Mouse (Mus musculus) midbrain, embryonic 13.5 days (tissue): Measurements from ENCODE around the gene Gm4353. TPM values are rescaled to one million over a fixed set of nuclear protein-coding genes. Genes with fewer than 3 reads are reported as not detected.

Source experiments
- ATAC-seq: fragments of 200-750 bp; cut with Nextera tagmentation; 2 replicates; pipeline ENCODE4 v1.8.0; 2017; ENCODE audit warnings: mild to moderate bottlenecking, moderate TSS enrichment, moderate library complexity
- H3K27ac ChIP-seq: fragments of 300-500 bp; sonication (generic); 2 replicates; pipeline ENCODE4 v1.5.1; 2015; ENCODE audit warnings: inconsistent platforms, mild to moderate bottlenecking, moderate library complexity
- H3K27me3 ChIP-seq: fragments of 300-500 bp; sonication (generic); 2 replicates; pipeline ENCODE4 v1.6.1; 2015; ENCODE audit warnings: mild to moderate bottlenecking, inconsistent platforms
- H3K36me3 ChIP-seq: fragments of 300-500 bp; sonication (generic); 2 replicates; pipeline ENCODE4 v1.6.1; 2015; ENCODE audit warnings: mild to moderate bottlenecking, inconsistent platforms
- H3K4me1 ChIP-seq: fragments of 300-500 bp; sonication (generic); replicated peaks from 2 replicates; pipeline ENCODE4 v1.6.1; 2015; ENCODE audit warnings: inconsistent platforms
- H3K4me2 ChIP-seq: fragments of 300-500 bp; sonication (generic); replicated peaks from 2 replicates; pipeline ENCODE4 v1.6.1; 2015; ENCODE audit warnings: moderate library complexity, mild to moderate bottlenecking, inconsistent platforms
- H3K4me3 ChIP-seq: fragments of 300-500 bp; sonication (generic); replicated peaks from 2 replicates; pipeline ENCODE4 v1.5.1; 2015; ENCODE audit warnings: mild to moderate bottlenecking, inconsistent platforms
- H3K9ac ChIP-seq: fragments of 300-500 bp; sonication (generic); replicated peaks from 2 replicates; pipeline ENCODE4 v1.6.1; 2015; ENCODE audit warnings: mild to moderate bottlenecking, inconsistent platforms
- H3K9me3 ChIP-seq: fragments of 300-500 bp; sonication (generic); 2 replicates; pipeline ENCODE4 v1.6.1; 2016; ENCODE audit warnings: mild to moderate bottlenecking, inconsistent platforms
- WGBS: fragments of 180-500 bp; shearing (Covaris S2); methylation state at CpG from one replicate; pipeline ENCODE4 v1.1.7; 2015; 5-methylcytosine and 5-hydroxymethylcytosine counted together
- polyA plus RNA-seq: library from polyadenylated mRNA; unstranded; fragments of >200 nt; fragmentation: Nextera tagmentation; extraction: Ambion mirVana; gene quantifications from 2 replicates; pipeline ENCODE4 v1.2.1, GENCODE M21; 2015

Gene Gm4353
- polyA plus RNA-seq, 1 experiment from 2014 or later, result 0.87 TPM

- no peak overlapping the region for H3K4me2 ChIP-seq
- ATAC-seq, result no peak
- no peaks in the 10 kb centered on the region for H3K27me3 ChIP-seq
- H3K36me3 ChIP-seq, result no peaks in the 10 kb centered on the region
- no peak overlapping the region for H3K4me3 ChIP-seq
- no peak overlapping the region for H3K9ac ChIP-seq
- no peak overlapping the region for H3K27ac ChIP-seq
- peaks cover 36% of the 10 kb centered on the region for H3K4me1 ChIP-seq
- 63% methylated on average over 1 of the region's 1 CpGs for WGBS
- no peaks in the 10 kb centered on the region for H3K9me3 ChIP-seq
Observed at GRCm38 (mm10) chr7:116119306-116119857, 34.9 kb upstream of the Gm4353 start.

- Histone ChIP-seq H3K36me3 (no peaks in the 10 kb centered on the region), H3K9me3 (no peaks in the 10 kb centered on the region), H3K27me3 (no peaks in the 10 kb centered on the region), H3K4me2 (no peak overlapping the region), H3K9ac (no peak overlapping the region), H3K27ac (no peak overlapping the region), H3K4me1 (peaks cover 5% of the 10 kb centered on the region), H3K4me3 (no peak overlapping the region)
- WGBS, result 63% methylated on average over 2 of the region's 2 CpGs
- ATAC-seq, result no peak
Observed at GRCm38 (mm10) chr7:116115991-116116390, 31.6 kb upstream of the Gm4353 start.

DNA sequence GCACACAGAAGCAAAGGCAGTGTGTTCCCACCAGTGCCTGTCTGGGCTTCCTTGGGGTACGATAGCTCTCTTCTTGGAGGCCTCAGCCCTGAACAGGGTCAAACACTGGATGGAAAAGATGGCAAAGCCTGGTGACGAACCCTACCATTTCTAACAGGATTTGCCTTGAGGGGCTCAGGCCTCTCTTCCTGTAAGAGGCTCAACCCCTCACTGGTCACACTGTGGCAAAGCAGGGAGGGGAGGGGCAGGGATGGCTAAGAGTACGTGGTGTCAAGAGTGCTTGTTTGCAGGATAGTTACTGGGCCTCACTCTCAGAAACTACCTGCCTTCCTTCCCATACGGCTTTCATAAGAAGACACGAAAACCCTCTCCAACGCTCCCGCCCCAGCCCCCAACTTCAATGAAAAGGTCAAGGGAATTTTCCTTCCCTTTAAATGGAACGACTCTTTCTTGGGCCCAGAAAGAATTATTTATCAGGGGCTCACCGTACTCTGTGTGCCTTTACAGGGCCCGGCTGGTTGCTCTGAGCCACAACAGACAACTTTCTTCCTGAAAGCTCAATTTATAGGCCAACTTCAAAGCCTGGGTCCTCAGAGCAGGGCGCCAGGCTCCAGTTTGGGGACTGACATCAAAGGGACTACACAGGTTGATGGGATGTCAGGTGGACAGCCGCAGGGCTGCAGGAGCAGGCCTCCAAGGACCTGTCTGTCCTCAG is 30.9 kb upstream of the Gm4353 start:
- Histone ChIP-seq H3K4me1 (no peaks in the 10 kb centered on the region), H3K9me3 (no peaks in the 10 kb centered on the region), H3K4me2 (no peak overlapping the region), H3K9ac (no peak overlapping the region), H3K4me3 (no peak overlapping the region), H3K36me3 (no peaks in the 10 kb centered on the region), H3K27me3 (no peaks in the 10 kb centered on the region), H3K27ac (no peak overlapping the region)
- 79% methylated on average over 12 of the region's 12 CpGs for WGBS
- no peak for ATAC-seq

- Histone ChIP-seq H3K4me2 (no peak overlapping the region), H3K4me3 (no peak overlapping the region), H3K27ac (no peak overlapping the region), H3K4me1 (no peaks in the 10 kb centered on the region), H3K9me3 (no peaks in the 10 kb centered on the region), H3K27me3 (no peaks in the 10 kb centered on the region), H3K9ac (no peak overlapping the region), H3K36me3 (peaks cover 16% of the 10 kb centered on the region; the same call in 1 of the 2 replicates)
- ATAC-seq, result no peak
- 78% methylated on average over 6 of the region's 6 CpGs for WGBS
Observed at GRCm38 (mm10) chr7:116111546-116111945, 27.1 kb upstream of the Gm4353 start.

- Histone ChIP-seq H3K9me3 (no peaks in the 10 kb centered on the region), H3K4me3 (no peak overlapping the region), H3K4me2 (no peak overlapping the region), H3K9ac (no peak overlapping the region), H3K4me1 (no peaks in the 10 kb centered on the region), H3K36me3 (peaks cover 25% of the 10 kb centered on the region), H3K27ac (no peak overlapping the region), H3K27me3 (no peaks in the 10 kb centered on the region)
- WGBS, result 81% methylated on average over 3 of the region's 3 CpGs
- ATAC-seq, result no peak
Observed at GRCm38 (mm10) chr7:116110661-116111060, 26.2 kb upstream of the Gm4353 start.

DNA sequence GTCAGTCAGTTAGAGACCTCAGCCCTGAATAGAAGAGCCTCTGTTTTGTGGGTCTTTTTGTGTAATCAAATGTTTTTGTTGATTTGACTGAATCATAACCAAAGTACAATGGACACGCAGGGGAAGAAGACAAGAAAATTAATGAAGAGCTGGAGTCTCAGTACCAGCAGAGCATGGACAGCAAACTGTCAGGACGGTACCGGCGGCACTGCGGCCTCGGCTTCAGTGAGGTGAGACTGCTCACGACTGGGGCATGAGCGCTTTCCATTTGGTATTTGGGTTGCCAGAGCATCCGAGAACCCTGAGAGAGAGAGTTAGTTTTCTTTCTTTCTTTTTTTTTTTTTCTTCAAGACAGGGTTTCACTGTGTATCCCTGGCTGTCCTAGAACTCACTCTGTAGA is 18.7 kb upstream of the Gm4353 start:
- H3K9me3 ChIP-seq, result no peaks in the 10 kb centered on the region
- H3K4me2 ChIP-seq, result no peak overlapping the region
- H3K9ac ChIP-seq, result no peak overlapping the region
- no peaks in the 10 kb centered on the region for H3K27me3 ChIP-seq
- no peak overlapping the region for H3K4me3 ChIP-seq
- no peak for ATAC-seq
- 0 out of 2 replicates have a peak, but pooled peaks cover 8% of the 10 kb centered on the region for H3K4me1 ChIP-seq
- H3K36me3 ChIP-seq, result peaks cover 61% of the 10 kb centered on the region
- H3K27ac ChIP-seq, result no peak overlapping the region
- WGBS, result 98% methylated on average over 9 of the region's 9 CpGs

DNA sequence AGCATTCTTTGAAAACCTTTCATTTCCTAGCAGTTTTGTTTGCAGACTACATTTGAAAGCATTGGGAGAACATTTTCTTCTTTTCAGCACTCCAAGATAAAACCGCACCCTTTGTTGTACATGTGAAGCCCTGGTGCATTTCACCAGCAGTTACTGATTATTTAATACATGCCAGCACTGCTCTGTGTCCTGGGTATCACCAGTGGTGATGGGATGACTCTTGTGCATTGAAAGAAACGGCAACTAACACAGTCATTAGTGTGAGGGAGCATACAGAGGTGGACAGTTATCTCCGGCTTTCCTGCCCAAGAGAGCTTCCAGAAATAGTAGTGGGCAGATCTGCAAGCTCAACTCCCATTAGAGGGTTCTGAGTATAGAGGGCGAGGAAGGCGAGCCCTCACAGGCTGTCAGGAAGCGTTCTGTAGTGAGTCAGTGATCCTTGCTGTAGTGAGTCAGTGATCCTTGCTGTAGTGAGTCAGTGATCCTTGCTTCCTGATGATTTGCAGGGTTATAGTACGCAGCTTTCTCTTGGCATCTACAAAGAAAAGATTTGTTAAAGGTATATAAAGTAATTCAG is 15.6 kb upstream of the Gm4353 start:
- no peak overlapping the region for H3K4me2 ChIP-seq
- no peak overlapping the region for H3K4me3 ChIP-seq
- WGBS, result 84% methylated on average over 7 of the region's 7 CpGs
- no peak overlapping the region for H3K9ac ChIP-seq
- ATAC-seq, result no peak
- no peak overlapping the region for H3K27ac ChIP-seq
- H3K9me3 ChIP-seq, result no peaks in the 10 kb centered on the region
- H3K36me3 ChIP-seq, result peaks cover 35% of the 10 kb centered on the region
- H3K4me1 ChIP-seq, result peaks cover 17% of the 10 kb centered on the region
- H3K27me3 ChIP-seq, result no peaks in the 10 kb centered on the region

DNA sequence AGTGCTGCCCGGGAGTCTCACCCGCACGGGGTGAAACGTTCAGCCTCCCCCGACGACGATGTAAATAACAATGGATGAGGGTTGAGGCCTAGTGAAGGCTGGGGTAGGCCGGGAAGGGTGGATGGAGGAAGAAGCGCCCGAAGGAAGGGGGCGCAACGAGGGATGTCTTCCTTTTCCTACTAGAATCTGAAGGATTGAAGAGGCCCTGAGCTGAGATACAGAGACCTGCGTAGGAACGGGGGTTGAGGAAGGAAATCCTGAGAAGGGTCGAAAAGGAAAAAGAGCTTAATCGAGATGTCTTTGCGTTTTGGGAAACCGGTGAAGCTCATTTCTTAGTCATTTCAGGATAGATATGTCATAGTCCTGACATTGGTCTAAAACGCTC is 9.0 kb upstream of the Gm4353 start:
- ATAC-seq, result peak; percentile 92
- H3K4me3 ChIP-seq, result peak overlapping the region; percentile 64
- no peaks in the 10 kb centered on the region for H3K9me3 ChIP-seq
- H3K36me3 ChIP-seq, result no peaks in the 10 kb centered on the region
- peak overlapping the region; percentile 84 for H3K9ac ChIP-seq
- peaks cover 25% of the 10 kb centered on the region for H3K4me1 ChIP-seq
- no peaks in the 10 kb centered on the region for H3K27me3 ChIP-seq
- peak overlapping the region; percentile 96 for H3K27ac ChIP-seq
- whole genome bisulfite sequencing, result under 1% methylated on average over 19 of the region's 19 CpGs
- H3K4me2 ChIP-seq, result peak overlapping the region; percentile 77

GRCm38 (mm10) chr7:116092710-116093465 is 8.5 kb upstream of the Gm4353 start:
- no peaks in the 10 kb centered on the region for H3K27me3 ChIP-seq
- peak overlapping the region; percentile 77 for H3K4me2 ChIP-seq
- peak overlapping the region; percentile 96 for H3K27ac ChIP-seq
- H3K36me3 ChIP-seq, result no peaks in the 10 kb centered on the region
- H3K9me3 ChIP-seq, result no peaks in the 10 kb centered on the region
- peak overlapping the region; percentile 64 for H3K4me3 ChIP-seq
- peak overlapping the region; percentile 84 for H3K9ac ChIP-seq
- WGBS, result under 1% methylated on average over 38 of the region's 38 CpGs
- ATAC-seq, result peak; percentile 100
- peaks cover 25% of the 10 kb centered on the region for H3K4me1 ChIP-seq

DNA sequence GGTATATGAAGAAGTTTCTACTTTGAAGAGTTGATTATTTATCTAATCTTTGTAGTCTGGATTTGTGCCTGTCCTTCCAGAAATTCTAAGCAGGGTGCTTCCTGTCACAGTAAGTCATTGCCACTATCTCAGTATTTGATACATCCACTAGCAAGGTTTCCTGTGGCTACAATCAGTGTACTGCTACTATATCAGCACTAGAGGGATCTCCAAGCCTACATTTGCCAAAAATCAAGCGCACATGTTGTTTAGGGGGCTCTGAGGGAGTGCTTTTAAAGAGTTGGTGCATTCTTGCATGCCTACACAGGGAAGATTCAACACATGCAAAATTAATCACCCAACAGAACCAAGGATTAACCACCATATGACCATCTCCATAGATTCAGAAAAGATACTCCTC is 23.7 kb downstream of the Gm4353 start:
- 69% methylated on average over 1 of the region's 1 CpGs for WGBS

DNA sequence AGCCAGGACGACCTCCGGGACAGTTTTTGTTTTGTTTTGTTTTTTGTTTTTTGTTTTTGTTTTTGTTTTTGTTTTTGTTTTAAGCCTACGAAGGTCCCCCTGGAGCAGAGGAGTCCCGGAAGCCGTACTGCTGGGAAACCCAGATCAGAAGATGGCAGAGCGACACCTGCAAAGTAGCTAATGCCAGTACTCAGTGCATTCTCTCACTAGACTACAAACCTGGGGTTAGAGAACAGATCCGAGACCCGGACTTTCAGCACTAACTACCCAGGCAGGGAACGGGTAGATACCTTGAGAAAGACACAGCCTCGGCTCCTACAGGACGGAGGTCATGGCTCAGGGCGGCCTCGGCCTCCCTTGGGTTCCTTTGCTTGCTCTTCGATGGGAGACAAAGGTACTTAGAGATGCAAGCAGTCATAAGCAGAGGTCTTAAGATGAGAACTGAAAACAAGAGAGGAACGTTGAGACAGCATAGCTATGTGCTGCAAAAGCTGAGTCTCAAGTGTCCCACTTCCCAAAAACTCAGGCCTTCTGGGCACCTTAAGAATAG is 43.9 kb downstream of the Gm4353 start:
- H3K4me1 ChIP-seq, result peaks cover 32% of the 10 kb centered on the region
- no peaks in the 10 kb centered on the region for H3K9me3 ChIP-seq
- peak overlapping the region; percentile 52 for H3K4me3 ChIP-seq
- no peak for ATAC-seq
- peaks cover 56% of the 10 kb centered on the region for H3K27me3 ChIP-seq
- WGBS, result 12% methylated on average over 15 of the region's 15 CpGs
- no peak overlapping the region for H3K9ac ChIP-seq
- H3K27ac ChIP-seq, result no peak overlapping the region
- peak overlapping the region; percentile 98 for H3K4me2 ChIP-seq
- no peaks in the 10 kb centered on the region for H3K36me3 ChIP-seq

More for the DNA sequence above, 23.7 kb downstream of the Gm4353 start:
- H3K4me2 ChIP-seq, result no peak overlapping the region
- no peak overlapping the region for H3K4me3 ChIP-seq
- H3K27ac ChIP-seq, result no peak overlapping the region
- no peak for ATAC-seq
- H3K4me1 ChIP-seq, result no peaks in the 10 kb centered on the region
- no peaks in the 10 kb centered on the region for H3K9me3 ChIP-seq
- no peaks in the 10 kb centered on the region for H3K27me3 ChIP-seq
- H3K36me3 ChIP-seq, result no peaks in the 10 kb centered on the region
- no peak overlapping the region for H3K9ac ChIP-seq
